Mouse (Mus musculus) cerebellum, adult 9-11 months (tissue): ENCODE measurements around the gene Cacna2d3.
A peak's percentile ranks its signal among the peaks of the same experiment; 100 is the strongest.

Experiments used
- DNase-seq: peaks from one replicate; pipeline ENCODE4 v3.0.0; 2022

The Cacna2d3 gene

DNA sequence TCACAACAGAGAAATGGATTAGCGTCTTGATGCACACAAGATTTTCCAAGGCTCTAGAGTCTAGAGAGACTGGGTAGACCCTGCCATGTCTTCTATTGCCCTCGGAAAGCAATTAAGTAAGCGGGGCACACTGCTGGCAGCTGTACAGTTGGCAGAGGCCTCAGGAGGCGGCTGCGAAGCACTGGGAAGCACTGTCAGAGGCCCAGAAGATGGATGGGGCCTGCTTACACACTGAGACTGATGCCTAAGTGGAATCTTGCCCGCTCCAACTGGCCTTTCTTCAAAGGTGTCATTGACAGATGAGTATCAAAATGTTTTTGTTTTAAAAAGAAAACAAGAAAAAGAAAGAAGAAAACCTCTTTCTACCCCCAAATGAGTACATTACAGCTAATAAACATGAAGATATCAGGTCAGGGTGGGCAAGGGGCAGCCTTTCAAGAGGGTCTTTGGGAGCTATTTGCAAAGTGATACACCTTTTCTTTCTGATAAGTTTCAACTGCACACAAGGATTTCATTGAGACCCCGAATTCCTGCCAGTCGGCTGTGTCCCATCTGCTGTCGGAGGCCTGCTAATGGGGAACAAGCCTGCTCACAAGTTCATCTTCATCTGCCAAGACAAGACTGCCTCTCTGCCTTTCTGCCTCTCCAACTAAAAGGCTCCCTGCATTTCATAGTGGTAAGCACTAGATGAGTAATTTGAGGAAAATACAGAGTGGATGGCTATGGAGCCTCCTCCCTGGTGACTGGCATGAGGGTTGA lies 680.9 kb downstream of the Cacna2d3 start:
- no peak for DNase-seq

DNA sequence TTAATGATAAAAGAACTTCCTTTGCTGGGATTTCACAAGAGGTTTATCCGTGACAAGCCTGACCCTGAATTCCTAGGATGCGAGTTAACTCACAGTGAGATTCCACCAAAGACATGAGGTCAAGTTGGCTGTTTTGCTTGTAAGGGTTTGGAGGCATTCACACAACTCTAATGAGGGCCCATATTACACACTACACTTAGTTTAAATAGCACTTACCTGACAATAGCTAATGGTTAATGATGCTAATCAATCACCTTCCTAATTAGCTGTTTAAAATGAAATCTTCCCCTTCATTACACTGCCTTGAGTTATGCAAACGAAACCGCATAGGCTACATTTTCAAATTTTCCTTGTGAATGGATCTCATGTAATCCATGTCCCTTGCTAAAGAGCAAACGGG lies 683.4 kb downstream of the Cacna2d3 start:
- no peak for DNase-seq

DNA sequence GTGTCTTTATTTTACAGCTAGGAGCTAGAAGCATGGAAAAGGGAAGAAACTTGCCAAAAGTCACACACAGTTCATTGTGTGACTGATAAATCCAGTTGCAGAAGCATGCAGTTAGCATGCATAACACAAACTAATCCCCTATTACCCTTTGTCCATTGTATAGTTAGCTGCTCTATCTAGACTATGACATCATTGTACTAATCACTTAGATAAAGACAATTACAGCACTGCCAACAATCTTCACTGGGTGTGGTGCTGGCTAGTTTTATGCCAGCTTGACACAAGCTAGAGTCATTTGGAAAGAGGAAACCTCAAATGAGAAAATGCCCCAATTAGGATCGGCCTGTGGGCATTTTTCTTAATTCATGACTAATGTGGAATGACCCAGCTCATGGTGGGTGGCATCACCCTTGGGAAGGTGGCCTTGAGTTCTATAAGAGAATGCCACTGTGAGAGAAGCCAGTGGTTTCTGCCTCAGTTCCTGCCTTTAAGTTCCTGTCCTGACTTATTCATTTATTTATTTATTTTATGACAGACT lies 689.7 kb downstream of the Cacna2d3 start:
- no peak for DNase-seq

DNA sequence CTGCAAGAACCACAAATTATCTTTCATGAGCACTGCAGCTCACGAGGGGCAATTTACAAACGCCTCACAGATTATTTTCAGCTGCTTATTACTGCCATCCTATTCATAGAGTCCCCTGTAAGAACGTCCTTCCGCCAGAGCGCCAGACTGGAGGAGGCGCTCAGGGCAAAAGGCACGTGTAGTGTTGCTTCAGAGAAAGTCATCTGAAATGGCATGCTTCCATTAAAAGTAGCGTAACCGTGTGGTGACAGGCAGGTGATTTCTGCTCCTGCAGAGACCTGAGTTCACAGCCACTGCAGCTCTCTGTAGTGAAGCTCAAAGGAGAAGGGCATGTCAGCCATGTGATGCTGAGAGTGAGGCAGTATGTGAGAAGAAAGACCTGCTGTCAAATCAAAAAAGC lies 691.1 kb downstream of the Cacna2d3 start:
- DNase-seq, result no peak

DNA sequence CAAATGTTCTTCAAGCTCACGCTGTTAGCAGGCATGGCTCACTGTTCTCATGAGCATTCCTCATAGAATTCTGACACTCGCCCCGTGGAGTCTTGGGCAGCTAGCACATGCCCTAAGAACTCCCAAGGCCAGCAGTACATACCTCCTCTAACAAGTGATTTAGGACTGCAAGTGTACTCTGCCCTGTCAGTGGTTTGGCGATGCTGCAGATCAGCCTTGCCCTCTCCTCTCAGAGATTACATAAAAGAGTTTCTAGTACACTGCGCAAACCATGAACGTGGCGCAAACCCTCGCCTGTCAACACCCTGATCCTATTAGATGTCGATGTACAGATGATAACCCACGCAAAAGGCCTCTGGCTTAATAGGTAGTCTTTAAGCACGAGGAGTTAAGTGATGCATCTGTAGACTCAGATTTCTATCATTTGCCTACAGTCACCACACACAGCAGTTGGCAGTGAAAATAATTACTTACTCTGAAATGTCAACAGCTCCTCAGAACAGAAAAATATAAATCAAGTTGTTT lies 691.7 kb downstream of the Cacna2d3 start:
- no peak for DNase-seq

DNA sequence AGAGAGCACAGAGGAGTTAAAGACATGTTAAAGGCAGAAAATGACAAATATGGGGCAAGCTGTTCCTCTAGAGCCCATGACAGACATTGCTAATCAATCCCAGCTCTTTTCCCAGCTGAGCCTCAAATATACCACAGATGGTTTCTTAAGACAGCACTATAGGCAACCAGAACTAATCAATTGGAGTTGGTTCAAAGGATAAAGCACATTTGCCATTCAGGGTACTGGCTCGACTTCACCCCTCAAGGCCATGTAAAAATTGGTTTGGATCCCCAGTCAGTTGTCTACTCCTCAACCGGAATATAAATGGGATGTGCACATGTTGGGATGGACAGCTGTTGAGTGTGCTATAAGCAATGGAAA lies 692.6 kb downstream of the Cacna2d3 start:
- DNase-seq, result no peak

DNA sequence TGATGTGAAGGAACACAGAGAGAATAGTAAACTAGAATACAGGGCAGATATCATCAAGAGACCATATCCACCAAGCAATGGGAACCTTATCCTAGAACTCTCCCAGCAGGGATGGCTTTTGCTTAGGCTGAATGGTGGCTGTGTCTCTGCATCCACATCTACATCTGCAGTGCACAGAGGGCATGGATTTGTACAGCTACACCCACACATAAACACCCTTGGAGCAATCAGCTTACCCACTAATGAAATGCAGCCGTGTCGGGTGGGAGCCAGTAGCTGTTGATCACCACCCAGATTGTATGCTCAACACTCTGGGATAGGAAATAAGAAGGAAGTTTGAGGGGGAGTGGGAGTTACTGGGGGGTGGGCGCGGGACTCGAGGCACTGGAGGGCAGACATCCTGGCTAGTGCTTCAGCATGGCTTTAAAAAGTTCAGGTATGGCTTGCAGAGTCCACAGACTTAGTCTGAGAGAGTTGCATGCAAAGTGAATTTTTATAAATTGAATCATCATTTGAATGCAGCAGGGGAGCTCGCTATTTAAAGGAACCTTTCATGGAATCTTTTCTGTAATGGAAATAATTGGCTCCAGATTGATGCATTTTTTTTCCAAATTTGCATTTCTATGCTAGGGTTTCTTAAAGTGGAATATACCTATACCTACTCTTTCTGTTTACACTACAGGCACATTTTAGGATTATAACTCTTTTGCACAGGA lies 693.1 kb downstream of the Cacna2d3 start:
- DNase-seq, result no peak

DNA sequence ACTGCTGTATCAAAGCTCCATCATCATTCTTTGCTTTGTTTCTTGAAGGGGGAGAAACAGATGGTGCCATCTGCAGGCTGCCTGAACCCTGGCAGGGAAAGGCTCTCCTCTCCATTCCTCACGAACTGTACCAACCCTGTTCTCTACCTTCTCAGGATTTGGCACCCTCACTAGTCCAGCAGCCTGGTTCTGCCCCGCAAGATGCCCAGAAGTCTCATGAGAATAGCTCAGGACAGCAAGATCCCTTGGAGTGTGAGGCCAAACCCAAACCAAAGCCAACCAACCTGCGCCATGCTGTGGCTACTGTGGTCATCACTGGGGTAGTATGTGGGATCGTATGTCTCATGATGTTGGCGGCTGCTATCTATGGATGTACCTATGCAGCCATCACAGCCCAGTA lies 694.4 kb downstream of the Cacna2d3 start:
- DNase-seq, result peak; percentile 74

DNA sequence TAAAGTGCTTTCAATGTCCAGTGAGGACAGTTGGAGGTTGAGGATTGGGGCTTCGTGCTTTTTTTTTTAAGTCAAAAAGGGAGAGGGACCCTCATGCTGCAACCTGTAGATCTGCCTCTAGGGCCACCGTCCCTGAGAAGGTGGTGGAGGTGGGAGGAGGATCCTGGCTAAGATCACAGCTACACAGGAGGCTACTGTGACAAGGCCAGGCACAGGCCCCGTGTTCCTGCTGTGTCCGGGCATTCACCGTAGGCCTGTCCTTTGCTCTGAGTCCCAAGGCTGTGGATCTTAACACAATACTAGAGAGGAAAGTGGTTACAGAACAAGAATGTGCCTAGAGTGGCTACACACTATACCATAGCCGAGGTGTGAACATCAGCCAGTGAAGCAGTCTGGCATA lies 696.3 kb downstream of the Cacna2d3 start:
- DNase-seq, result no peak

DNA sequence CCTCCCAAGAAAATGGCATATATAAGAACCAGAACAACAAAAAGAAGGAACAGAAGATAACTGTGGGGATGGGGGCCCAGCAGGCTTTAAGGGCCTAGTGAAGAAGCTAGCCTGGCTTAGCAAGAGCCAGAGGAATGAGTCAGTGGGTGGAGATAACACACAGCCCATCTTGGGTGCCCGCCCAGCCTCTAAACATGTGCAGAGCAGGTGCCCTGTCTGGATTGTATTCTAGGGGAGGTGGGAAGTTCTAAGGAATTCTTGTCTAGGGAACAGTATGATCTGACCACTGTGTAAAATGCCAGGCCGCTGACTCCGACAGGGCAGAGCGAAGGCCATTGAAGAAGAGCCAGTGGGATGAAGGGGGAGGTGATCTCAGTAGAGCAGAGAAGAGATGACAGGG lies 698.4 kb downstream of the Cacna2d3 start:
- DNase-seq, result no peak

DNA sequence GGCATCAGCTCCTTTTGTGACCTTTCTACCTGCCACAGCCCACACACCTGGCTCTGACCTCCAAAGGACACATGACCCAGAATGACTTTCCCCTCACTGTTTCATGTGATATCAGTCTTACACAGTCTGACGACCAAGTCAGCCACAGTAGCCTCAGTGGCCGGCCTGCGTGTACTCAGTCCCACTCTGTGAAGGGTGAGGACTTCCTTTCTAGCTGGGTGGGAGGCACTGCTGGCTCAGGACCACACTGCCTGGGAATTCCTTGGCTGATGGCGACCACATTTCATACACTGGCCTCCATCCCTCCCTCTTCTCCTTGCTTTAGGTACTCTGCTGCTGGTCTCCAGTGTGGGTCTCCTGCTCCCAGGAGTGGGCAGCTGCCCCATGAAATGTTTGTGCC lies 700.4 kb downstream of the Cacna2d3 start:
- no peak for DNase-seq

DNA sequence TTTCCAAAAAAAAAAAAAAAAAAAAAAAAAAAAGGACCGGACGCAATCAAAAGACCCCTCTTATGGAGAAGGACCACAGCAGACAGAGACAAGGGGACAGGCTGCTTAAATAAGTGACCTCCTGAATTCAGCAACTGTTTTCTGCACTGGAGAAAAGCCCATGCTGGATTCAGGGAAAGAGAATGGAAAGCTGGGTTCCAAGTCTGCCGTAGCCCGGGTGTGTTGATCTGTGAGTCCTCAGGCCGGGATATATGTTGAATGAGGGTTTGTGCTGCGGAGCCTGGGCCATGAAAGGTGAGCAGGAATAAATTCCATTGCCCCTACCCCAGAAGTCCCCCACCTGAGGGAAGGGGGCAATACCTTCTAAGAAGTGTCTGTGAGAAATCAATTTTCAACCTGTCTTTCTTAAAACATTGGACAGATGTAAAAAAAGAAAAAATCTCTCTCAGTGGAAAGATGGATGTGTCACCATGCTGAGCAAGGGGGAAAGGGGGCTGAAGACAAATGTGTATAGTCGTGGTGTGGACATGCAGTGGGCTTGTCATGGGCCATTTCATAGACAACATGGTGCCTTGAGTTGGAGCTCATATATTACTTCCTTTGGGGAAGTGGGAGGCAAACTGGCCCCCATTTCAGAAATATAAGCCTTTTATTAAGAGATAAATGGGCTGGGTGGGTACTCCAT lies 703.2 kb downstream of the Cacna2d3 start:
- DNase-seq, result no peak

DNA sequence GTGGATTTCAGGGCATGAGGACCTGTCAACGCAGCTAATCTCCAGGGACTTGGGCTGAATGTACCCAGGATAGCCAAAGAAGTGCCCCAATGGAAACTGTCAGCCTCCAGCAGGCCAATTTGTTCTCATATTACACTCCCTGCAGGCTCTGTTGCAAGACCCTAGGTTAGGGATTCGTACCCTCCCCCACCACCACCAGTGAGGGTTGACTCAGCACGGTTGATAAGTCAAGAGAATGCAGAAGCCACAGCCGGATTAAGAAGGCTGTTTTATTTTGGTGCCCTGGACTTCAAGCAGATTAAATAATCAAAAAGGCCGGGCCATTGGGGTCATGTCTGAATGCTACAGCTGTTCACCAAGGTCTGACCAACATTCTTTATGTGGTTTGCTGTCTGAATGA lies 703.8 kb downstream of the Cacna2d3 start, which contains the start of gene Lrtm1:
Lrtm1 (plus strand) TSS at position 326 of the 400 bp plus-strand sequence.
- no peak for DNase-seq

DNA sequence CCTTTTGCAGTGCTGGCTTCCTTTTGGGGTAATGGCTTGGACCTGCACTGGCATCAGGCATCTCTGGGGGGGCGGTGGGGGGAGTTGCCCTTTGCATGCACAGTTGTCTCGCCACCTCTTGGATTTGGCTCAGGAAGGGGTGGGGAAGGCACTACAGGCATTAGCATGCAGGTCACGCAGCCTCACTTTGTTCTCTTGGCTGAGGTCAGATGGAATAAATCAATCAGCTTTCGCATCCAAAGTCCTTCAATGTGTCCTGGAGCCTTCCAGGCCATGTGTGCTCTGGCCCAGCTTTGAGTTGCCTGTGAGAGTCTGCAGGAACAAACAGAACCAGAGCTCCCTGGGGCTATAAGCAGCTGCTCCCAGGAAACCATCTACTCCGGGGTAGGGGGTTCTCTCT lies 705.8 kb downstream of the Cacna2d3 start:
- peak; percentile 14 for DNase-seq

DNA sequence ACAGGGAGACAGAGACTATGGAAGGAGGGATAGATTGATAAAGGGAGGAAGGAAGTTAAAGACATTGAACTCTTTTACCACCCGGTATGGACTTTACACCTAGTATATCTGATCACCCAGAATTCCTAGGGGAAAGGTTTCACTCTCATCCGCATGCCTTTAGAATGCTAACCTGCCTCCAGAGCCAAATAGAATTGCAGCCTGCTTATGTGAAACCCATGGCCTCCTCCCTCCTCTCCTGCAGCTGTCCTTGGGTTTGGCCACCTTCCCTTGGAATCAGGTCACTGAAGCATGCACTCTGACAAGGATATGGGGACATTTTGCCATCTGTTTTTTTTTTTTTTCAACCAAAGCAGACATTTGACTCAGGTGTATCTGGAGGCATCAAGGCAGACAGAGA lies 707.0 kb downstream of the Cacna2d3 start:
- DNase-seq, result peak; percentile 50

DNA sequence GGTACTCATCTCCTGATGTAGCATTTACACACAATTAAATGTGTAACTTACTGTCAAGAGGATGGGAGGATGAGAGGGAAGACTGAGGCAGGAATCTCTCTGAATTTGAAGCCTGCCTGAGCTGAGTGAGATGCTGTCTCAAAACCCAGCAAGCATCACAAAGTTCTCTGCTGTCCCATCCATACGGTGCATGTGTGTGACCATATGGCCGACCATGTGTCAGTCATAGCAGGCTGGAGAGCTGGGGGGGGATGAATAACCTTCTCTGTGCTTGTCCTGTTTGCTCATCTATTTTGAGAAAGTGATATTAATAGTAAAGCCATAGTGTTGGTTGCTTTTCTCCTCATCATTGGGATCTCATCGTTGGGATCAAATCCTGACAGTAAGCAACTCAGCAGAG lies 708.5 kb downstream of the Cacna2d3 start:
- peak; percentile 34 for DNase-seq

DNA sequence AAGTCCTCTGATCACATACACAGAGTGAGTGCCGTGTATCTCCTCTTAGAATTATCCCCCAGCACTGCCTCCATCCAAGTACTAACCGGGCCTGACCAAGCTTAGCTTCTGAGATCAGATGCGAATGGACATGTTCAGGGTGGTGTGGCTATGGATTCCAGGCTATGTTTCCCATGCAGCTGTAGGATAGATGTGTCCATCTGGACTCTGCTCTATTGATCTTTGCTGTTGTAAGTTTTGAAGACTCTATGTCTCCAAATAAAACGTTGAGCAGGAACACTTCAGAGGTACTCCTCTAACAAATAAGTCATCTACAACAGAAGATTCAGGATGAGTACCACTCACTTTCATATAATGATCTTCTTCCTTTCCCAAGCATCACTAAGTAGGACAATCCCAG lies 712.0 kb downstream of the Cacna2d3 start:
- DNase-seq, result no peak

DNA sequence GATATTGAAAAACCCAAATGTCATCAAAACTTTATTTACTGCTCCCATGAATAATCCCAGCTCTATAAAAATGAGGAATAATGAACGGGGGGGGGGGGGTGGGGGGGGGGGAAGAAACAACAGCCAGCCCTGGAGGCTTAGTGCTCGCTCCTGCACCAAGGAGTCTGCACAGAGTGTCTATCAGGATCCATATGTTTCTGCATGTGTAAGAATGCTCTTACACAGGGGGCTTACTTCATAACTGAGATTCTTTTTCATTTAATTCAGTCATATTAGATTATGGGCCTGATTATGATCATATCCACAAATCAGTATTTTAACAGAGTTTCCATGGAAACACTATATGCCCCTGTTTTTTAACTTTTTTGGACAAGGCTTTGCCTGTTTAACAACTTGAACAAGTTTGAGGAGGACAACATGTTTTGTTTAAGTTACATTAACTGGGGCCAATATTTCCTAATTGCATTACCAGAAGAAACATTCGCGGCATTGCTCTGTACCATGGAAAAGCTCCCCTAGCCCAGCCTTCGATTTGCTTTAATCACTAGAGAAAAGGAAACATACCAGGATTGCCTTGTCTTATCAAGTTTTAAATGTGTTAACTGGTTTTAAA lies 716.3 kb downstream of the Cacna2d3 start:
- no peak for DNase-seq

DNA sequence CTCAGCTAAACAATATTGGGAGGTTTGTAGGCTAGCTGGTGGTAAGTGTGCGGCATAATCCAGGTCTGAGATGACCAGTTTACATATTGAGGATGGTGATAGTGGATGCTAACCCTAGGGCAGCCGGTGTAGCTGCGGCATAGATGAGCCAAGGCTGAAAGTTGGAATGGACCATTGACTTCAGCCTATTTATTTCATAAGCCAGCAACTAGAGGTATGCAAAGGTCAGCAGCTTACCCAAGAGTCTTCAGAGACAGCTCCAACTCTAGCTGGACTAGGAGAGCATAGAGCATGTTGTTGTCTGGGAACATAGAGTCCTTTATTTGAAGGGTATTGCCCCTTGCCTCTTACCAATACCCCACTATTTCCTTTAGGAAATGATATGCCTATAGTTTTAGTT lies 725.1 kb downstream of the Cacna2d3 start:
- DNase-seq, result no peak

DNA sequence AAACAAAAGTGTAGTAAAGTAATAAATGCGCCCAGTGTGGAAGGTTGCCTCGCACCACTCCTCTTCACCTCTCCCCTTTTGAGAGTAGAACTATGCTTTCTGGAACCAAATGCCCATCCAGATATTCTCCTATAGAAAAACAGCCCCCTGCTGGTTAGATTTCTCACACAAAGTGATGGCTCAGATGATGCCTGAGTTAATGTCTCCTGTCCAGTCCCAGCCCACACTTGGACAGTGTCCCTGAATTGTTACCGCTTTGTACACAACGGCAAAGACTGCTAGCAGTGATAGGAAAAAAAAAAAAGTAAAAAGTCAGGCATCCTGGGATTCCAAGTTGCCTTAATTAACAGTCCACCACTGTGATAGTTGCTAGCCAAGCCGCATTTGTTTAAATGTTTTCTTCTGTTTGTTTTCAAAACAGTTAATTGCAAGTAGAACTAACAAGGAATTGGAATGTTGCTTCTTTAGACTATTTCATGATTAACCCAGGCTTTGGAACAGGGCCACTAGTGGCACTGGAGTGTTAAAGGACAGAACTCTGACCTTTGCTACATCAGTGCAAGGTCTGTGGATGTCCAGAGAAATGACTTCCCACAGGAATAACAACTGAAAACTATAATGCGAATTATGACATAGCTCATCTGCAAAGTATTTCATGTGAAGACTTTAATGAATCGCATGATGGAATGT lies 733.3 kb downstream of the Cacna2d3 start:
- DNase-seq, result no peak

DNA sequence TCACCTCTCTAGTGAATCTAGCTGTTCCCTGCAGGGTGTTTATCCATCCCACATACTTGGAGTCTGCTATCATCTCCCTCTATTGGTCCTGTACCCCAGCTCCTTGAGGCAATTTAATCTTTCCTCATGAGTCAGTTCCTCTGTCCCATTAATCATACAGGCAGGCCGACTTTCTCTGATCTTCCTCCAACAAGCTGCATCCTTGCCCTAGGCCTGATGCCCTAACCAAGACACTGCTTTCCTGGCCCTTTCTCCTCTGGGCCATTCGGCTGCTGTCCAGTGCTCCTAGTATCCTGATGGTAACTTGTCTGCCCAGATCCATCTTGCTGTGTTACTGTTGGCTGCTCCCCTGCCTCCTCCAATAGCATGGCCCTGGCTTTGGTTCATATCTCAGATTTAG lies 737.4 kb downstream of the Cacna2d3 start:
- DNase-seq, result no peak

DNA sequence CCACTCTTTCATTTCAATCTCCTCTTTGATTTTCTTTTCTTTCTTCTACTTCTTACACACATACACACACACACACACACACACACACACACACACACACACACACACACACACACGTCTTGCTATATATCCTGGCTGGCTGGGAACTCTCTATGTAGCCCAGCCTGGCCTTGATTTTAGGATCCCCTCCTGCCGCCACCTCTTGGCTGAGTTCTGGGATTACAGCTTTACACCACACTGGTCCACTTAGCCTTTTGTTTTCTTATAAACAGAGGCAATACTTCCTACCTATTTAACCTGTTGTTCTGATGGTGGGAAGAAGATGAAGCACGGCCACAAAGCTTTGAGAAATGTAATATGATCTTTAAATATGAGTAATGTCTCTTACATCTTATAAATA lies 741.2 kb downstream of the Cacna2d3 start:
- no peak for DNase-seq
